Mouse (Mus musculus) left cerebral cortex, adult 2 months (tissue): ENCODE results near the gene Zfp618. TPM values are rescaled to one million over a fixed set of nuclear protein-coding genes. Genes with fewer than 3 reads are reported as not detected.
A peak's percentile ranks its signal among the peaks of the same experiment; 100 is the strongest.

Experiments
- DNase-seq, 2 experiments: peaks; one replicate each; pipeline ENCODE4 v3.0.0; 2021 to 2022; ENCODE audit warnings: low spot score in 2 of 2, mixed read lengths in 1 of 2; ENCODE audit errors: extremely low spot score in 1 of 2
- H3K27ac ChIP-seq: fragments of 200-600 bp; 2 replicates; pipeline ENCODE4 v1.8.1; 2022
- H3K4me3 ChIP-seq: fragments of 200-600 bp; 2 replicates; pipeline ENCODE4 v1.8.1; 2022
- CTCF ChIP-seq: fragments of 200-600 bp; IDR thresholded peaks from 2 replicates; pipeline ENCODE4 v1.8.1; 2022; ENCODE audit warnings: antibody characterized with exemption, mild to moderate bottlenecking, moderate library complexity
- intact Hi-C: fragments of 180-260 bp; cut with DNase I; formaldehyde crosslinking; loops from one replicate; pipeline ENCODE4 v1.15.1; 2025
- total RNA-seq, 2 experiments: library from RNA; stranded (reverse); gene quantifications; 2 replicates each; pipeline ENCODE4 v1.2.3; 2021

Gene Zfp618
- total RNA-seq, 2 experiments from 2014 or later: 5.9 to 6.2 TPM

DNA sequence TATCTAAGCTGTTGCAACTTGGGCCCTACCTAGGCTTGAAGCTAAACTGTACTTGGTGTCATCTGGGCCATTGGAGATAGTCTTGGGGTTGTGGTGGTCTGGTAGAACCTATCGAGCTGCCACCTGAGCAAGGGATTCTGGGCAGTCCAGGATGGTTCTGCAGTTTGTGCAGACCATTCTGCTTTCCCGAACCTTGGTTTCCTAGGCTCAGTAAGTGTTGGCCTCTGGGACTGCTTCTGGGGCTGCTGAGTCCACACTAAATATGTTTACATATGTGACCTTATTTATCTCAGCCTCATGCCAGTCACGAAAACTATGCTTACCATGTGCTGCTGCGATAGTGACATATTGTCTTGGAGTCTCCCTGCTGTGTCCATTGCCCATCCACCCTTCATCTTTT lies 93.3 kb downstream of the Zfp618 start:
- TF ChIP-seq CTCF: no peak
- no peak overlapping the region for H3K27ac ChIP-seq
- intact Hi-C loops: no loop called here

DNA sequence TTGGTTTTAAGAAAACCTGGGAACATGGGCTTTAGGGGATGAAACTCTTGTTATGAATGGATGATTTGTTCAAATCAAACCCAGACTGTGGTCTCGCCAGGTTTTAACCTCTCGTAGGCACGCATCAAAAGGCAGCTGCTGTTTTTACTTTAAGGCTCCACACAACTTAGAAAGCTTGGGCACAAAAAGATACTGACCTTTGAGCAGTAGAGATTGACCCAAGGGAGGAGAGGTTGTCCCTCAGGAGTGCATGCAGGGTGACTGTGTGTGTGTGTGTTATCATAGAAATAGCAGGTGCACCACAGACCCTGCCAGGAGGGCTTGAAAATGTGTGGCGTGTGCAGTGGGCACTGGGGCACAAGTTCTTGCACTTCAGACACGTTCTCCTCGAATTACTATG lies 95.0 kb downstream of the Zfp618 start:
- TF ChIP-seq CTCF: no peak
- H3K27ac ChIP-seq: no peak overlapping the region
- DNase-seq: no peak
- intact Hi-C loops: no loop called here
- no peak overlapping the region for H3K4me3 ChIP-seq

More for the DNA sequence above, 93.3 kb downstream of the Zfp618 start:
- DNase-seq: peak in 1 of 2 experiments; percentile 7
- no peak overlapping the region for H3K4me3 ChIP-seq

DNA sequence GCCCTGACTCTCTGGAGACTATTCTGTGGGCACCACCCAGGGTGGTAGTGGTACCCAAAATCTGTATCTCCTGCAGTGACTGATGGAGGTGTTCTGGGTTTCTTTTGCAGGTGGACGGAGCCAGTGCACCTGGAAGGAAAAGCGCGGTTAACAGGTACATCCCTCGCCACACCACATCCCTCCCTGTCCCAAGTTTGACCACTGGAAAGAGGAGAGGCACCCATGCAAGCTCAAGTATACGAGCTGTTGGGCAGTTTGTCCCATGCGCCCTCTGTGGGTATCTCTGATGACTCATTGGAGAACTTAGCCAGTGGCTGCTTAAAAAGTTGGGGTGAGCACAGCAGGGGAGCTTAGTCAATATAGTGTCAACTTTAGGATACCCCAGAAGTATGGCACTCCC lies 96.0 kb downstream of the Zfp618 start:
- no peak overlapping the region for H3K27ac ChIP-seq
- TF ChIP-seq CTCF: no peak
- DNase-seq: no peak
- intact Hi-C loops: no loop called here
- H3K4me3 ChIP-seq: no peak overlapping the region

DNA sequence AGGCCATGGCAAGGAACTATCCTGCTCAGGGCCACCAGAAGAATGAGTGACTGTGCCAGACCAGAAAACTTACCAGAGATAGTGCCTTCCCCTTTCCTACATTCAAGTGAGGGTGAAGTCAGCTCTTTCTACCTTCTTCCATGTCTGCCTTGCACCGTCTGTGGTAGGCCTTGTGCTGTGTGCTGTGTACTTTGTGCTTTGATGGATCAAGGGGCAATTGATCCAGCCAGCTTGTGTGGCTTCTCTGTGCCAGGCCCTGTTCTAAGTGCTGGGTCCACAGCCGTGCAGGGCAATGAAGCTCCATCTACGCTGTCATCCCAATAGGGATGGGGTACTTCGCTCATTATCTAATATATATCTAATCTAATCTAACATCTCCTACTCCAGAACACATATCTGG lies 98.0 kb downstream of the Zfp618 start:
- intact Hi-C loops: no loop called here
- no peak for TF ChIP-seq CTCF
- DNase-seq: no peak
- no peak overlapping the region for H3K27ac ChIP-seq
- H3K4me3 ChIP-seq: no peak overlapping the region

DNA sequence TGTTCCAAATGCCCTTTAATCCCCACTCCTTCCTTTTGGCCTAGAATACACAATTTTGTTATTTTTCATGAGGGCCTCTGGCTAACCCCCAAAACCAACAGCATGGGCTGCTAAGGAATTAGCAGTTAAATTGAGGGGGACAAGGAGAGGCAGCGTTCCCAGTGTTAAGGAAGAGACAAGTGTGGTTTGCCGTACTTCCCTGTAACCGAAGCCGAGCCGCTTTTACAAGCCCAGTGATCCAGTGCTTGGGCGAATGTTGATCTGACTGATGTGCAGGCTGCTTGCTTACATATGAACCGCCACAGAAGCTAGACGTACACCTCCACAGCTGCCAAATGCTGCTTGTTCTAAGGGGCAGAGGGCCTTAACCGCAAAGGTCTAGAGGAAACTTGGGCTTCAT lies 99.5 kb downstream of the Zfp618 start:
- DNase-seq: peak in 1 of 2 experiments; percentile 6
- intact Hi-C loops: no loop called here
- H3K4me3 ChIP-seq: no peak overlapping the region
- H3K27ac ChIP-seq: no peak overlapping the region
- TF ChIP-seq CTCF: no peak

DNA sequence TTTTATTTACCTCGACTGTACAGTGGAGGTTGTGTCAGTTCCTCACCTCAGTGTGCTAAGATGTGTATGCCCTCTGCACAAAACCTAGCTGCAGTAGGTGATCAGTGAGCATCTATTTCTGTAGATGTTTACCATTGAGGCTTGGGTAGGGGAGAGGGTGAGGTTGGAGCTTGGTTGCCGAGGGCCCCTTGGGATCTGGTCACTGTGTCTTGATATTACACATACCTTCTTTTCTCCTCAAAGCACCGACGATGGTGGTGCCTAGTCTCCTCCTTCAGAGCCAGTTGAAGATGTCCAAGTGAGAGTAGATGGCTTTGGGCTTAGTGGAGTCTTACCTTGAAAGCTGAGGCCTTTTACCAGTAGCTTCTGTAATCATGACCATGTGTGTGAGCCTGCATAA lies 101.4 kb downstream of the Zfp618 start:
- DNase-seq: no peak
- Histone ChIP-seq H3K4me3 (no peak overlapping the region), H3K27ac (no peak overlapping the region)
- intact Hi-C loops: no loop called here
- no peak for TF ChIP-seq CTCF

DNA sequence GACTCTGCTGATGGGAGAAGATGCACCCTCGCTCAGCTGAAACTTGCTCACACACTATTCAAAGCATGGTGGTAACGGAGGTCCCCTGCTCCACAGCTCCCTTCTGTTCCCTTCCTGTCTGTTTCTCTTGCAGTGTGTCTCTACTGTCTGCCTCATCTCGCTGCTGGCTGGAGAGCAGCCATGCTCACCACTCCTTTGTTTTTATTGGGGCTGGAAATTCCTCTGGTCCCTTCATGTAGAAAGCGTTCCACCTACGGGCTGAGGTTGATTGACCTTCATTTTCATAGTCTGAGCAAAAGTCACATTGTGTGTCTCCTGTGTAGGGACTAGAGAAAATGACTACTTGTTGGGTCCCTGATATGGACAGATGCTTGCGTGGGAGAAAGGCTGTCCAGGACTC lies 102.4 kb downstream of the Zfp618 start:
- no peak overlapping the region for H3K4me3 ChIP-seq
- no peak overlapping the region for H3K27ac ChIP-seq
- no peak for DNase-seq
- TF ChIP-seq CTCF: no peak
- intact Hi-C loops: no loop called here

DNA sequence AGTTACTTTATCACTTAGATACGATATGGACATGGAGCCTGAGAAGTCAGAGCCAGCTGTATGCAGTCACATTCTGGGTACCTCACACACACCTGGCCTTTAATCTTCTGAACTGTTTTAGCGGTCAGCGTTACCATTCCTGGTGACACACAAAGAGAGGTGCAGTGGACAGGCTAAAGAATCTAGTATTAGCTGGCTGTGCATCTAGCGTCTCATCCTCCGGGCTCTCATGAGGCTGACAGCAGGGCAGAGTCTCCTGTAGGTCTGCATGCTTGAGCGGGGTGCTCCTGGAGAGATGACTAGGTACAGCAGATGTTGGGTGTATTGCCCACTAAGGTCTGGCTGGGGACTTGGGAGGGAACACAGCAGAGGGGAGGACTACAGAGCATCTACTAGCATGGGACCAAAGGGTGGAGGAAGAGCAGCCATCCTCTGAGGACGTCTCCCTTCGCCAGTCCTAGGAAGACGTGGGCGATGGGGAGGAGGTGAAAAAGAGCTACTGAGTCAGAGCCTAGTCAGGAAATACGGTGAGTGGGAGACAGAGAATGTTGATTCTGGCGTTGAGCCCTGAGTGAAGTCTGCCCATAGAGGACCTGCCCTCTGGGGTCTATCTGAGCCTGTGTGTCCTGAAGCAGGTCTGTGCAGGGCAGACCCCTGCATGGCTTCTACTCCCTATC lies 103.3 kb downstream of the Zfp618 start:
- Histone ChIP-seq H3K27ac (no peak overlapping the region), H3K4me3 (no peak overlapping the region)
- intact Hi-C loops: no loop called here
- DNase-seq: peak; percentile 43 to 60
- TF ChIP-seq CTCF: no peak

DNA sequence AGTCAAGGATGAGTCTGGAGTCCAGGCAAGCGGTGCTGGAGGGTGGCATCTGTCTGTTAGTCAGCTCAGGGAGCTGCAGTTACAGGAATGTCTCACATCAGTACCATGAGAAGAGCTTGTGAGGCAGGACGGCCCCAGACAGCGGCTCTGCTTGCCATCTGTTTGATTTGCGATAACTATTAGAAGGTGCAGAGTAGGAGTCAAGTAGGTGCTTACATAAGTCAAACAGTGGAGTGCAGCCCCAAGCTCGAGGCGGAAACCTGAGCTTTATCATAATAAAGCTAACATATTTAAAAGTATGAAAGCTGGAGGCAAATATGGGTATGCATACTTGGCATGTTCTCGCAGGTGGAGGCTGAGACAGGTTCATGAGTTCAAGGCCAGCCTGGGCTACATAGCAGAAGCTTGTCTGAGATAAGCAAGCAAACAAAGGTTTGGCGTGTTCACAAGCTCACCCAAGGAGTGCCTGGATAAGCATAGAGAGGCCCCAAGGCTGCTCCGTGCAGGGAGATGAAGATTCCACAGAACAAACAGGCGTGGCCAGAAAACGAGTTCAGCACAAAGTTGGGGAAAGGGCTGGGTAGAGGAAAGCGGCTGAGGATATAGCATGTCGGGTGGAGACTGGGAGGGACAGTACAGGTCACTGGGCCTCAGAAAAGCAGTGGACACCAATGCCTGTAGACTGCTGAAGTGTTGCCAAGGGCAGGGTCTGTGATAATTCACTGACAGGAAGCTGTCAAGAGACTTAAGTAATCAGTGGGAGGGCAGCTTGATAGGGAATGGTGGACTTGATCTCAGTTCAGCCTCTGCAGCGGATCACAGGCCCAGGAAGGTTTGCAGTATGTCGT lies 106.3 kb downstream of the Zfp618 start:
- no peak for DNase-seq
- H3K4me3 ChIP-seq: no peak overlapping the region
- intact Hi-C loops: loop anchor here (5.0 kb wide), 1 partner anchor 109 kb away; no protein-coding TSS in a partner anchor
- TF ChIP-seq CTCF: no peak
- H3K27ac ChIP-seq: no peak overlapping the region

DNA sequence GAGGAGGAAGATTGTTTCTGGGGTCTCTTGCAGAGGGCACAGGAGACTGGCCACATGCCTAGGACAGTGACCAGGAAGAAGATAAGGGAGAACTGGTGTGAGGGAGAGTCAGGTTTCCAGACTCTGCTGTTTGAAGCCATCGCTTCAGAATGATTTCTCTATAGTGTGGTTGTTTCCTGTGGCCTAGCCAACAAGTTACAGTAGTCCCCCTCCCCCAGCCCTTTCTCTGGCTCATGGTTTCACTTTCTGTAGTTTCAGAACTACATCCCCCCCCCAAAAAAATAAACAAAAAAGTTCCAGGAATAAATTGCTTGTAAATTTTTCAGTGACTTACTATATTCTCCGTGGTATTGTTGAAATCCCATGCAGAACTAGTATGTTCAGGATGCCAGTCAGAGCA lies 107.8 kb downstream of the Zfp618 start:
- H3K4me3 ChIP-seq: no peak overlapping the region
- no peak overlapping the region for H3K27ac ChIP-seq
- intact Hi-C loops: loop anchor here (5.0 kb wide), 1 partner anchor 111 kb away; no protein-coding TSS in a partner anchor
- no peak for DNase-seq
- no peak for TF ChIP-seq CTCF

DNA sequence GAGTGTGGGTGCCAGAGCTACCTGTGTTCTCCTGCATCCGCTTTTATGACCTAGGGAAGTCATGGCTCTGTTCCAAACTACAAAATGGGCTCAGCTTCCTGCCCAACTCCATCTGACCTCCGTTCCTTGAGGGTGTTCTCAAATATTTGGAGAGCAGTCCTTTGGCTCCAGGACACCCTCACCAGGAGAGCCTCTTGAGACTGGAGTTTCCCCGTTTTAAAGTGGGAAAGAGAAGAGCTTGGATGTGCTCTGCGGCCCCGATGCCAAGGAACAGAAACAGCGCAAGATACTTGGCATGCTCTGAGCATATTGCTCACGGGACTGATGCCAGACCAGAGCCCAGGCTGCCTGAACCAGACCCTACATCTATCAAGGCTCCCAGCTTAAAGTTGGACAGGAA lies 113.8 kb downstream of the Zfp618 start:
- Histone ChIP-seq H3K27ac (no peak overlapping the region), H3K4me3 (no peak overlapping the region)
- TF ChIP-seq CTCF: no peak
- intact Hi-C loops: no loop called here
- DNase-seq: no peak

DNA sequence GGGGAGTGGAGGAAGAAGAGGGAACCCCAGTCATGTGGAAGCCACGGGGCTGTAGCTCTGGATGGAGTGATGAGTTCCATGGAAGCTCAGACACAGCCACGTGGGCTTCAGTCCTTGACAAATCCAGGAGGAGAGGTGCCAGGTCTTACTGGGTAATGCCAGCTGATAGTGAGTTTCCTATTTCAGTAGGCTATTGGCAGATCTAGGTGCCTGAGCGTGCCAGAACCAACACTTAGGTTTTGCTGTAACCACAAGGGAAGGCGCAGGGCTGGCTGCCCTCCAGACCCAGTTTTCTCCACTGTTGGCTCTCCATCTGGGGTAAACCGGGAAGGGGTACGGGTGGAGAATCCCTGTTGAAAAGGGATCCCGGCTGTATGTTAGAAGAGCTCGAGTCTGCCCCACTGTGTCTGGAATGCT lies 119.1 kb downstream of the Zfp618 start:
- no peak overlapping the region for H3K27ac ChIP-seq
- peak; percentile 39 to 51 for DNase-seq
- intact Hi-C loops: no loop called here
- TF ChIP-seq CTCF: no peak; the same call in 1 of the 2 replicates
- no peak overlapping the region for H3K4me3 ChIP-seq
